Mouse (Mus musculus): ENCODE data around the gene Synj2bp. TPM values are rescaled to one million over a fixed set of nuclear protein-coding genes. Genes with fewer than 3 reads are reported as not detected.
A peak's percentile ranks its signal among the peaks of the same experiment; 100 is the strongest.
"Not testable (repeated sequence)": the region's sequence is repeated elsewhere in the genome, so short reads cannot be mapped to it uniquely, and the experiment has no call there.

Gene Synj2bp
- total and polyA plus RNA-seq, 2 experiments from 2014 or later: 25.7 to 58.7 TPM

- no peaks in the 10 kb centered on the region for H3K36me3 ChIP-seq (replicated peaks; ENCODE audit: control insufficient read depth, insufficient read depth, low read length)
- no peak overlapping the region for H3K4me3 ChIP-seq (ENCODE audit: low read depth, low read length)
- 62% methylated on average over 4 of the region's 4 CpGs for WGBS
- no peak for ATAC-seq (ENCODE audit: insufficient read depth, low read depth)
- no peak overlapping the region for H3K4me2 ChIP-seq (ENCODE audit: low read depth, low read length)
- TF ChIP-seq EP300 (IDR thresholded peaks at IDR 0.05; ENCODE audit: low read depth) (no peak), CTCF (IDR thresholded peaks at IDR 0.05; ENCODE audit: low read depth) (no peak)
- DNase-seq (ENCODE audit: low spot score): no peak
- no peaks in the 10 kb centered on the region for H3K9me3 ChIP-seq (replicated peaks; ENCODE audit: control insufficient read depth, low read length)
- H3K9ac ChIP-seq (replicated peaks; ENCODE audit: low read depth, low read length): no peak overlapping the region
- no peaks in the 10 kb centered on the region for H3K4me1 ChIP-seq (ENCODE audit: control insufficient read depth, insufficient read depth)
- no peak overlapping the region for H3K27ac ChIP-seq (ENCODE audit: low read depth)
- no peaks in the 10 kb centered on the region for H3K27me3 ChIP-seq (ENCODE audit: control insufficient read depth, insufficient read depth, low read length)
Observed at GRCm38 (mm10) chr12:81547163-81547562, 14.5 kb upstream of the Synj2bp start.

GRCm38 (mm10) chr12:81533029-81533419 is 313 bp upstream of the Synj2bp start:
- WGBS: 34% methylated on average over 4 of the region's 4 CpGs
- peak overlapping the region; percentile 82 for H3K9ac ChIP-seq (replicated peaks; ENCODE audit: low read depth, low read length)
- ATAC-seq (ENCODE audit: insufficient read depth, low read depth) (peak; percentile 3; the same call in 1 of the 2 replicates), DNase-seq (ENCODE audit: low spot score) (no peak)
- H3K27me3 ChIP-seq (ENCODE audit: control insufficient read depth, insufficient read depth, low read length): no peaks in the 10 kb centered on the region
- H3K9me3 ChIP-seq (replicated peaks; ENCODE audit: control insufficient read depth, low read length): no peaks in the 10 kb centered on the region
- peak overlapping the region; percentile 98 for H3K4me3 ChIP-seq (ENCODE audit: low read depth, low read length)
- no peaks in the 10 kb centered on the region; the same call in 1 of the 2 replicates for H3K4me1 ChIP-seq (ENCODE audit: control insufficient read depth, insufficient read depth)
- H3K36me3 ChIP-seq (replicated peaks; ENCODE audit: control insufficient read depth, insufficient read depth, low read length): no peaks in the 10 kb centered on the region
- no peak for TF ChIP-seq EP300 (IDR thresholded peaks at IDR 0.05; ENCODE audit: low read depth)
- TF ChIP-seq CTCF (IDR thresholded peaks at IDR 0.05; ENCODE audit: low read depth): no peak
- peak overlapping the region; percentile 73 for H3K27ac ChIP-seq (ENCODE audit: low read depth)
- H3K4me2 ChIP-seq (ENCODE audit: low read depth, low read length): peak overlapping the region; percentile 71

GRCm38 (mm10) chr12:81530587-81530986 is 2.1 kb downstream of the Synj2bp start:
- H3K4me3 ChIP-seq (ENCODE audit: low read depth, low read length); H3K27me3 ChIP-seq (ENCODE audit: control insufficient read depth, insufficient read depth, low read length); H3K27ac ChIP-seq (ENCODE audit: low read depth); H3K9ac ChIP-seq (replicated peaks; ENCODE audit: low read depth, low read length); H3K4me2 ChIP-seq (ENCODE audit: low read depth, low read length); ATAC-seq (ENCODE audit: insufficient read depth, low read depth); H3K9me3 ChIP-seq (replicated peaks; ENCODE audit: control insufficient read depth, low read length); DNase-seq (ENCODE audit: low spot score); H3K4me1 ChIP-seq (ENCODE audit: control insufficient read depth, insufficient read depth); H3K36me3 ChIP-seq (replicated peaks; ENCODE audit: control insufficient read depth, insufficient read depth, low read length): not testable (repeated sequence)
- 73% methylated on average over 8 of the region's 8 CpGs for WGBS

- H3K4me2 ChIP-seq (ENCODE audit: low read depth, low read length); H3K4me3 ChIP-seq (ENCODE audit: low read depth, low read length); H3K36me3 ChIP-seq (replicated peaks; ENCODE audit: control insufficient read depth, insufficient read depth, low read length); DNase-seq (ENCODE audit: low spot score); H3K9me3 ChIP-seq (replicated peaks; ENCODE audit: control insufficient read depth, low read length); H3K9ac ChIP-seq (replicated peaks; ENCODE audit: low read depth, low read length); H3K27ac ChIP-seq (ENCODE audit: low read depth); ATAC-seq (ENCODE audit: insufficient read depth, low read depth); H3K27me3 ChIP-seq (ENCODE audit: control insufficient read depth, insufficient read depth, low read length); H3K4me1 ChIP-seq (ENCODE audit: control insufficient read depth, insufficient read depth): not testable (repeated sequence)
- 97% methylated on average over 9 of the region's 9 CpGs for WGBS
Observed at GRCm38 (mm10) chr12:81496906-81497305, 35.8 kb downstream of the Synj2bp start.

- Histone ChIP-seq H3K27ac (ENCODE audit: low read depth) (no peak overlapping the region), H3K9ac (replicated peaks; ENCODE audit: low read depth, low read length) (no peak overlapping the region), H3K4me3 (ENCODE audit: low read depth, low read length) (no peak overlapping the region), H3K9me3 (replicated peaks; ENCODE audit: control insufficient read depth, low read length) (no peaks in the 10 kb centered on the region), H3K4me2 (ENCODE audit: low read depth, low read length) (no peak overlapping the region), H3K4me1 (ENCODE audit: control insufficient read depth, insufficient read depth) (no peaks in the 10 kb centered on the region), H3K27me3 (ENCODE audit: control insufficient read depth, insufficient read depth, low read length) (no peaks in the 10 kb centered on the region), H3K36me3 (replicated peaks; ENCODE audit: control insufficient read depth, insufficient read depth, low read length) (no peaks in the 10 kb centered on the region)
- WGBS: 93% methylated on average over 5 of the region's 5 CpGs
- ATAC-seq (ENCODE audit: insufficient read depth, low read depth): no peak
- TF ChIP-seq CTCF (IDR thresholded peaks at IDR 0.05; ENCODE audit: low read depth) (no peak), EP300 (IDR thresholded peaks at IDR 0.05; ENCODE audit: low read depth) (no peak)
- no peak for DNase-seq (ENCODE audit: low spot score)
Observed at GRCm38 (mm10) chr12:81490491-81490890, 42.2 kb downstream of the Synj2bp start.

GRCm38 (mm10) chr12:81485311-81485710 is 47.4 kb downstream of the Synj2bp start:
- H3K27me3 ChIP-seq (ENCODE audit: control insufficient read depth, insufficient read depth, low read length): no peaks in the 10 kb centered on the region
- H3K4me1 ChIP-seq (ENCODE audit: control insufficient read depth, insufficient read depth): no peaks in the 10 kb centered on the region
- ATAC-seq (ENCODE audit: insufficient read depth, low read depth) (no peak), DNase-seq (ENCODE audit: low spot score) (no peak)
- no peak for TF ChIP-seq EP300 (IDR thresholded peaks at IDR 0.05; ENCODE audit: low read depth)
- H3K4me2 ChIP-seq (ENCODE audit: low read depth, low read length): peak overlapping the region; percentile 80
- WGBS: 40% methylated on average over 6 of the region's 6 CpGs
- peak overlapping the region; percentile 96; the same call in 1 of the 2 replicates for H3K27ac ChIP-seq (ENCODE audit: low read depth)
- H3K9ac ChIP-seq (replicated peaks; ENCODE audit: low read depth, low read length): no peak overlapping the region
- no peaks in the 10 kb centered on the region for H3K36me3 ChIP-seq (replicated peaks; ENCODE audit: control insufficient read depth, insufficient read depth, low read length)
- H3K9me3 ChIP-seq (replicated peaks; ENCODE audit: control insufficient read depth, low read length): no peaks in the 10 kb centered on the region
- H3K4me3 ChIP-seq (ENCODE audit: low read depth, low read length): peak overlapping the region; percentile 82
